Mouse (Mus musculus) embryonic facial prominence, embryonic 10.5 days (tissue): Measurements from ENCODE around the gene Gadl1. TPM values are rescaled to one million over a fixed set of nuclear protein-coding genes. Genes with fewer than 3 reads are reported as not detected.

Experiments
- DNase-seq: peaks from one replicate; pipeline ENCODE4 v3.0.0-alpha.2; 2017; ENCODE audit warnings: low spot score
- H3K27ac ChIP-seq: fragments of 300-500 bp; sonication (generic); replicated peaks from 2 replicates; pipeline ENCODE4 v1.5.1; 2016; ENCODE audit warnings: mild to moderate bottlenecking
- H3K27me3 ChIP-seq: fragments of 300-500 bp; sonication (generic); replicated peaks from 2 replicates; pipeline ENCODE4 v1.6.1; 2016; ENCODE audit warnings: low read depth, mild to moderate bottlenecking; ENCODE audit not compliant: poor library complexity, severe bottlenecking
- H3K36me3 ChIP-seq: fragments of 300-500 bp; sonication (generic); replicated peaks from 2 replicates; pipeline ENCODE4 v1.6.1; 2016; ENCODE audit warnings: mild to moderate bottlenecking, moderate library complexity
- H3K4me1 ChIP-seq: fragments of 300-500 bp; sonication (generic); 2 replicates; pipeline ENCODE4 v1.6.1; 2016
- H3K4me3 ChIP-seq: fragments of 300-500 bp; sonication (generic); 2 replicates; pipeline ENCODE4 v1.5.1; 2016; ENCODE audit warnings: mild to moderate bottlenecking, moderate library complexity
- H3K9me3 ChIP-seq: fragments of 300-500 bp; sonication (generic); 2 replicates; pipeline ENCODE4 v1.6.1; 2016; ENCODE audit warnings: mild to moderate bottlenecking
- WGBS: fragments of 180-500 bp; shearing (Covaris S2); methylation state at CpG from one replicate; pipeline ENCODE4 v1.1.7; 2016; 5-methylcytosine and 5-hydroxymethylcytosine counted together
- polyA plus RNA-seq: library from polyadenylated mRNA; unstranded; fragments of >200 nt; fragmentation: Nextera tagmentation; extraction: Ambion mirVana; gene quantifications from 2 replicates; pipeline ENCODE4 v1.2.1, GENCODE M21; 2016

Gene Gadl1
- polyA plus RNA-seq, 1 experiment from 2014 or later, result 0.35 TPM

- Histone ChIP-seq H3K4me3 (no peak overlapping the region), H3K36me3 (no peaks in the 10 kb centered on the region), H3K27me3 (no peaks in the 10 kb centered on the region), H3K4me1 (no peaks in the 10 kb centered on the region), H3K27ac (no peak overlapping the region; the same call in 1 of the 2 replicates), H3K9me3 (no peaks in the 10 kb centered on the region)
- WGBS, result 80% methylated on average over 8 of the region's 8 CpGs
- no peak for DNase-seq
These were observed 31.9 kb downstream of the Gadl1 start for GRCm38 (mm10) chr9:115941171-115941570.

GRCm38 (mm10) chr9:115942486-115942885 lies 33.2 kb downstream of the Gadl1 start:
- Histone ChIP-seq H3K4me1 (no peaks in the 10 kb centered on the region), H3K36me3 (no peaks in the 10 kb centered on the region), H3K27me3 (no peaks in the 10 kb centered on the region), H3K4me3 (no peak overlapping the region), H3K27ac (no peak overlapping the region), H3K9me3 (no peaks in the 10 kb centered on the region)
- DNase-seq, result no peak
- WGBS, result 72% methylated on average over 4 of the region's 4 CpGs

GRCm38 (mm10) chr9:115942989-115943388 lies 33.7 kb downstream of the Gadl1 start:
- no peak for DNase-seq
- H3K4me3 ChIP-seq, result no peak overlapping the region
- no peaks in the 10 kb centered on the region for H3K4me1 ChIP-seq
- no peak overlapping the region for H3K27ac ChIP-seq
- no peaks in the 10 kb centered on the region for H3K27me3 ChIP-seq
- H3K36me3 ChIP-seq, result no peaks in the 10 kb centered on the region
- no peaks in the 10 kb centered on the region for H3K9me3 ChIP-seq
- 61% methylated on average over 7 of the region's 7 CpGs for WGBS

GRCm38 (mm10) chr9:115943577-115944320 lies 34.5 kb downstream of the Gadl1 start:
- H3K27ac ChIP-seq, result no peak overlapping the region
- no peaks in the 10 kb centered on the region for H3K36me3 ChIP-seq
- 92% methylated on average over 10 of the region's 10 CpGs for WGBS
- no peaks in the 10 kb centered on the region for H3K4me1 ChIP-seq
- DNase-seq, result no peak
- no peaks in the 10 kb centered on the region for H3K27me3 ChIP-seq
- no peaks in the 10 kb centered on the region for H3K9me3 ChIP-seq
- H3K4me3 ChIP-seq, result no peak overlapping the region

- H3K36me3 ChIP-seq, result no peaks in the 10 kb centered on the region
- no peak for DNase-seq
- no peaks in the 10 kb centered on the region for H3K9me3 ChIP-seq
- no peaks in the 10 kb centered on the region for H3K27me3 ChIP-seq
- WGBS, result 85% methylated on average over 7 of the region's 7 CpGs
- H3K27ac ChIP-seq, result no peak overlapping the region
- H3K4me1 ChIP-seq, result 0 out of 2 replicates have a peak, but pooled peaks cover 3% of the 10 kb centered on the region
- no peak overlapping the region for H3K4me3 ChIP-seq
These were observed 55.8 kb downstream of the Gadl1 start for GRCm38 (mm10) chr9:115965056-115965455.

- no peaks in the 10 kb centered on the region for H3K36me3 ChIP-seq
- H3K27me3 ChIP-seq, result no peaks in the 10 kb centered on the region
- no peak overlapping the region for H3K4me3 ChIP-seq
- 0 out of 2 replicates have a peak, but pooled peaks cover 3% of the 10 kb centered on the region for H3K4me1 ChIP-seq
- H3K9me3 ChIP-seq, result no peaks in the 10 kb centered on the region
- no peak for DNase-seq
- 87% methylated on average over 4 of the region's 4 CpGs for WGBS
- no peak overlapping the region for H3K27ac ChIP-seq
These were observed 56.9 kb downstream of the Gadl1 start for GRCm38 (mm10) chr9:115966116-115966515.

- DNase-seq, result no peak
- 88% methylated on average over 5 of the region's 5 CpGs for WGBS
- no peaks in the 10 kb centered on the region for H3K27me3 ChIP-seq
- H3K4me1 ChIP-seq, result 0 out of 2 replicates have a peak, but pooled peaks cover 3% of the 10 kb centered on the region
- H3K36me3 ChIP-seq, result no peaks in the 10 kb centered on the region
- no peak overlapping the region for H3K4me3 ChIP-seq
- H3K27ac ChIP-seq, result no peak overlapping the region
- H3K9me3 ChIP-seq, result no peaks in the 10 kb centered on the region
These were observed 57.5 kb downstream of the Gadl1 start for GRCm38 (mm10) chr9:115966746-115967145.

GRCm38 (mm10) chr9:115967638-115968037 lies 58.4 kb downstream of the Gadl1 start:
- WGBS, result 89% methylated on average over 5 of the region's 5 CpGs
- H3K27me3 ChIP-seq, result no peaks in the 10 kb centered on the region
- DNase-seq, result no peak
- 0 out of 2 replicates have a peak, but pooled peaks cover 3% of the 10 kb centered on the region for H3K4me1 ChIP-seq
- no peaks in the 10 kb centered on the region for H3K9me3 ChIP-seq
- H3K4me3 ChIP-seq, result no peak overlapping the region
- no peak overlapping the region for H3K27ac ChIP-seq
- H3K36me3 ChIP-seq, result no peaks in the 10 kb centered on the region

- H3K27ac ChIP-seq, result no peak overlapping the region
- WGBS, result 92% methylated on average over 6 of the region's 6 CpGs
- no peak for DNase-seq
These were observed 67.6 kb downstream of the Gadl1 start for GRCm38 (mm10) chr9:115976901-115977300.

GRCm38 (mm10) chr9:115977598-115978240 lies 68.5 kb downstream of the Gadl1 start:
- no peak for DNase-seq
- Histone ChIP-seq H3K27ac (no peak overlapping the region), H3K27me3 (no peaks in the 10 kb centered on the region), H3K36me3 (no peaks in the 10 kb centered on the region), H3K9me3 (peaks cover 14% of the 10 kb centered on the region; the same call in 1 of the 2 replicates), H3K4me1 (no peaks in the 10 kb centered on the region), H3K4me3 (no peak overlapping the region)
- WGBS, result 92% methylated on average over 15 of the region's 15 CpGs

More at GRCm38 (mm10) chr9:115976901-115977300, 67.6 kb downstream of the Gadl1 start:
- Histone ChIP-seq H3K9me3 (peaks cover 14% of the 10 kb centered on the region; the same call in 1 of the 2 replicates), H3K4me3 (no peak overlapping the region), H3K27me3 (no peaks in the 10 kb centered on the region), H3K4me1 (no peaks in the 10 kb centered on the region), H3K36me3 (no peaks in the 10 kb centered on the region)

GRCm38 (mm10) chr9:115978478-115978877 lies 69.2 kb downstream of the Gadl1 start:
- no peaks in the 10 kb centered on the region for H3K36me3 ChIP-seq
- no peaks in the 10 kb centered on the region for H3K27me3 ChIP-seq
- no peaks in the 10 kb centered on the region for H3K4me1 ChIP-seq
- WGBS, result 84% methylated on average over 2 of the region's 2 CpGs
- H3K27ac ChIP-seq, result no peak overlapping the region
- no peak overlapping the region for H3K4me3 ChIP-seq
- DNase-seq, result no peak
- H3K9me3 ChIP-seq, result peaks cover 14% of the 10 kb centered on the region; the same call in 1 of the 2 replicates

- Histone ChIP-seq H3K4me3 (no peak overlapping the region), H3K9me3 (no peaks in the 10 kb centered on the region), H3K27me3 (no peaks in the 10 kb centered on the region), H3K4me1 (peaks cover 7% of the 10 kb centered on the region; the same call in 1 of the 2 replicates), H3K36me3 (no peaks in the 10 kb centered on the region), H3K27ac (no peak overlapping the region)
- WGBS, result 91% methylated on average over 7 of the region's 7 CpGs
- DNase-seq, result no peak
These were observed 81.4 kb downstream of the Gadl1 start for GRCm38 (mm10) chr9:115990661-115991060.

- no peaks in the 10 kb centered on the region for H3K9me3 ChIP-seq
- H3K27me3 ChIP-seq, result no peaks in the 10 kb centered on the region
- peaks cover 10% of the 10 kb centered on the region; the same call in 1 of the 2 replicates for H3K4me1 ChIP-seq
- no peak for DNase-seq
- H3K36me3 ChIP-seq, result no peaks in the 10 kb centered on the region
- no peak overlapping the region for H3K4me3 ChIP-seq
- WGBS, result 84% methylated on average over 2 of the region's 2 CpGs
- no peak overlapping the region for H3K27ac ChIP-seq
These were observed 85.5 kb downstream of the Gadl1 start for GRCm38 (mm10) chr9:115994772-115995171.
